Mouse (Mus musculus): Measurements from ENCODE around the gene Wscd2.

DNA sequence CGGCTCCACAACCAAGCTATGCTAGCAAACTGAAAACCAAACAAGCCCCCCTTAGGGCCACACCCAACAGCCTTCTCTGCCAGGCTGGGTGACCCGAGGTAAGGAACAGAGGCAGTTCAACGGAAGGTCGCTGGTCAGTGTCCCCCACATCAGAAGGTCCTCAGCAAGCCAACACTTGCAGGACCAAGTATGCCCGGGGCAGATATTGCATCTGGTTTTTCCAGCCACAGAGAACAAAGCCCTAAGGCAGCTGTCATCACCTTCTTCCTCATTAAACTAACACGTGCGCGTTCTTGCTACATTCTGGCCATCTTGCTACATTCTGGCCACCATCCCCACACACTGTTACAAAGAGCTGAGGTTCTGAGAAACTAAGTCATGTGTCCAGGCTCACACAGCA is 136.2 kb downstream of the Wscd2 start:
- no peak for TF ChIP-seq FLI1 (IDR thresholded peaks at IDR 0.05; ENCODE audit: low read length)
- no peak for TF ChIP-seq GATA1 (IDR thresholded peaks at IDR 0.05; ENCODE audit: borderline replicate concordance, low read length)

All from megakaryocyte, embryonic 14.5 days (primary cell).